Mouse (Mus musculus) megakaryocyte, embryonic 14.5 days (primary cell): ENCODE measurements around the gene 6330403K07Rik.

Experiments
- FLI1 ChIP-seq: IDR thresholded peaks from 2 replicates; pipeline ENCODE4 v1.6.1; 2012; ENCODE audit warnings: low read length, inconsistent platforms, mixed read lengths
- GATA1 ChIP-seq: IDR thresholded peaks from 3 replicates; pipeline ENCODE4 v1.6.1; 2012; ENCODE audit warnings: mixed read lengths, low read length, inconsistent platforms, borderline replicate concordance

- TF ChIP-seq GATA1 = no peak
- no peak for TF ChIP-seq FLI1
Measured at GRCm38 (mm10) chr11:71039526-71040298, 6.4 kb upstream of the 6330403K07Rik start.
